Mouse (Mus musculus): ENCODE measurements around the gene Tmem50a. TPM values are rescaled to one million over a fixed set of nuclear protein-coding genes. Genes with fewer than 3 reads are reported as not detected.

The Tmem50a gene
- polyA plus RNA-seq, 1 experiment from 2014 or later = 176 TPM

DNA sequence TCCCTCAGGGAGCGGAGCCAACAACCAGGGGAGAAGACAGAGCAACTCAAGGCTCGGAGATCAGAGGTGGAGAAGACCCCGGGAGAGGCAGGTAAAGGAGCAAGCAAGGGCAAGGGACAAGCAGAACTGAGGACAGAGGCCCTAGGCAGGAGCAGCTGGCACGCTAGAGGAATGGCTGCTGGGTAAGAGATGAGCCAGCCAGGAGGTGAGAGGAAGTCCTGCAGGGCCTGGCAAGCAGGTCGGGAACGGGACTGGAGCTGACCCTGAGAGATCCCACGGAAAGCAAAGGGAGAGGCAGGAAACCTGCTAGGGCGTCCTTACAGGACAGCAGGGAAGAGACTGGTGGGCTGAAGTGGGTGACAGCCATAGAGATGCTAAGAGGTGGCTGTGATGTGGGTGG, 13.7 kb downstream of the Tmem50a start:
- WGBS = 97% methylated on average over 8 of the region's 8 CpGs
- H3K9ac ChIP-seq = no peak overlapping the region
- H3K36me3 ChIP-seq (ENCODE audit: poor library complexity, severe bottlenecking) = peaks cover 99% of the 10 kb centered on the region
- H3K27me3 ChIP-seq = no peaks in the 10 kb centered on the region
- H3K4me3 ChIP-seq = no peak overlapping the region
- H3K4me1 ChIP-seq = no peaks in the 10 kb centered on the region
- no peak for ATAC-seq
- no peak overlapping the region for H3K27ac ChIP-seq
- H3K9me3 ChIP-seq (replicated peaks) = no peaks in the 10 kb centered on the region
- H3K4me2 ChIP-seq = no peak overlapping the region

DNA sequence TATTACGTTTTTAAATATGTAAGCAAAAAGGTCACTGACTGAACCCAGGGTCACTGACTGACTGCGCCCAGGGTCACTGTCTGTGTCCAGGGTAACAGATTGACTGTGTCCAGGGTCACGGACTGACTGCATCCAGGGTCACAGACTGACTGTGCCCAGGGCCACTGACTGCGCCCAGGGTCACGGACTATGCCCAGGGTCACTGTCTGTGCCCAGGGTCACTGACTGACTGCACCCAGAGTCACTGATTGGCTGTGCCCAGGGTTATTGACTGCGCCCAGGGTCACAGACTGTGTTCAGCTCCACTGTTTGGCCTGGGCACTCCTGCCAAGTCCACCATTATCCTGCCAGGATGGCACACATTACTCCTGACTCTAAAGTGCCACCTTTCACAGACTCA, 17.6 kb downstream of the Tmem50a start:
- no peak overlapping the region for H3K27ac ChIP-seq
- peaks cover 73% of the 10 kb centered on the region for H3K36me3 ChIP-seq (ENCODE audit: poor library complexity, severe bottlenecking)
- no peak for ATAC-seq
- H3K9me3 ChIP-seq (replicated peaks) = no peaks in the 10 kb centered on the region
- no peak overlapping the region for H3K4me2 ChIP-seq
- no peaks in the 10 kb centered on the region for H3K27me3 ChIP-seq
- no peaks in the 10 kb centered on the region for H3K4me1 ChIP-seq
- no peak overlapping the region for H3K9ac ChIP-seq
- no peak overlapping the region for H3K4me3 ChIP-seq
- 91% methylated on average over 6 of the region's 6 CpGs for WGBS

DNA sequence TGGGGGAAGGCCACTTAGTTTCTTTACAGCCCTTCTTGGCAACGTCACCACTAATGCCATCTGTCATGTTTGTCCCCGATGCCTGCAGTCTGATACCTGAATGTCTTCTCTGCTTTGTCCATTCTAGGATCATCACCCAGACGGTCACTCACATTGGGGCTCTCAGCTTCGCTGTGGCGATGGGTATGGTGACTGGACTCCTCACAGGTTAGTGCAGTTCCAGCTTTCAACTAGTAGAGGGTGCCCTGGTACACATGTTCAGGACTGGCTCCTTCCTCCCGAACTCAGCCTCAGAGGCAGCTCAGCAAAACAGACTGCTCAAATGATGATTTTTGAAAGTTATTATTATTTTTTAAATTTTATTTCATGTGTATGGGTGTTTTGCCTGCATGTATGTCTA, 22.7 kb downstream of the Tmem50a start:
- H3K4me3 ChIP-seq = no peak overlapping the region
- ATAC-seq = no peak
- 81% methylated on average over 6 of the region's 6 CpGs for WGBS
- no peak overlapping the region for H3K4me2 ChIP-seq
- H3K9me3 ChIP-seq (replicated peaks) = no peaks in the 10 kb centered on the region
- no peaks in the 10 kb centered on the region for H3K4me1 ChIP-seq
- no peaks in the 10 kb centered on the region for H3K27me3 ChIP-seq
- no peak overlapping the region for H3K27ac ChIP-seq
- H3K36me3 ChIP-seq (ENCODE audit: poor library complexity, severe bottlenecking) = peaks cover 22% of the 10 kb centered on the region
- H3K9ac ChIP-seq = no peak overlapping the region

DNA sequence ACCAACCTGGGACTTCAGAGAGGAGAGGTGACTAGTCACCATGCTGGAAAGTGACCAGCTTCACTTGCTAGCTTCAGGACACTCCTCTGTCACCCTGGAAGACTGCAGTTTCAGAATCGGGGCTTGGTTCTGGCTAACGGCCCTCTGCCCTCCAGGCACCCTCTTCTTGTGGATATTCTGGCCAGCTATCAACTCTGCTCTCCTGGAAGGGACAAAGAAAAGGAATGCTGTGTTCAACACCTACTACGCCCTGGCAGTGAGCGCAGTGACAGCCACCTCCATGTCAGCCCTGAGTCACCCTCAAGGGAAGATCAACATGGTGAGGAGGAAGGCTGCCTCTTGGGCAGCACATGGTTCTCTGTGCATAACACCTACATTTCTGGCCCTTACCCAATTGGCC, 30.5 kb downstream of the Tmem50a start:
- 95% methylated on average over 4 of the region's 4 CpGs for WGBS
- H3K9me3 ChIP-seq (replicated peaks) = no peaks in the 10 kb centered on the region
- no peak for ATAC-seq

DNA sequence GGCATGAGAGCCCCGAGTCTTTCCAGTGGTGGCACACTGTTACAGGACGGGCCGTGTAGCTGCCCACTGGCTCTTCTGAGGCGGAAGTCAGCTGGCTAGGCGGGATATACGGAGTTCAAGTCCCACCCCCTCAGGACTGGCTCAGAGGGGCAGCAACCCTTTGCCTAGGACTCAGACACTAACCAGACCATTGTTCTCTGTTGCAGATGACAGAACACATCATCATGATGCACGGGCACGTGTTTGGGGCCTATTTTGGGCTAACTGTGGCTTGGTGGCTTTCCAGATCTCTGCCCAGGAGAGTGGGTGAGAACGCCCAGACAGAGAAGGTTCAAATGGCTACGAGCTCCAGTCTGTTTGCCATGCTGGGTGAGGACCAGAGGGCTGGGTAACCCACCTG, 31.0 kb downstream of the Tmem50a start:
- Histone ChIP-seq H3K4me1 (peaks cover 8% of the 10 kb centered on the region), H3K4me3 (no peak overlapping the region), H3K36me3 (ENCODE audit: poor library complexity, severe bottlenecking) (no peaks in the 10 kb centered on the region), H3K9me3 (replicated peaks) (no peaks in the 10 kb centered on the region), H3K27ac (no peak overlapping the region), H3K4me2 (no peak overlapping the region), H3K9ac (no peak overlapping the region), H3K27me3 (no peaks in the 10 kb centered on the region)
- WGBS = 90% methylated on average over 10 of the region's 10 CpGs
- ATAC-seq = no peak

More for the DNA sequence above, 30.5 kb downstream of the Tmem50a start:
- H3K4me1 ChIP-seq = peaks cover 7% of the 10 kb centered on the region
- H3K27ac ChIP-seq = no peak overlapping the region
- H3K27me3 ChIP-seq = no peaks in the 10 kb centered on the region
- H3K9ac ChIP-seq = no peak overlapping the region
- no peaks in the 10 kb centered on the region for H3K36me3 ChIP-seq (ENCODE audit: poor library complexity, severe bottlenecking)
- no peak overlapping the region for H3K4me2 ChIP-seq
- no peak overlapping the region for H3K4me3 ChIP-seq

DNA sequence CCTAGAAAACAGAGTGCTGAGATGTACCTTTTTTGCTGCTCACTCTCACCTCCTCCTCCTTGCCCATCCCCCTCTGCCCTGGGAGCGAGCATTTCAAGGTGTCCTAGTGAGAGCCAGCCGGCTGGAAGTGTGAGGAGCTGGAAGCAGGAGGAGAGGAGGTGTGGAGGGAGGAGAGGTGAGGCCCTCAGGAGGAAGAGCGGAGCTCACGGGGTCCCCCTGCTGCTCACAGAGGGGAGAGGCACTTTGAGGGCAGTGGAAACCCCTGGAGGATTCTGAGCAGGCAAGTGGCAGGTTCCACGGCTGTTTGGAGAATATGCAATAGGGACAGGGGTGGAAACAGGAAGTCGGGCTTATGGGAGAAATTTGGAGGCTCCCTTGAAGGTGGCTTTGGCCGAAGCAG, 31.6 kb downstream of the Tmem50a start:
- H3K4me1 ChIP-seq = peaks cover 8% of the 10 kb centered on the region
- no peaks in the 10 kb centered on the region for H3K9me3 ChIP-seq (replicated peaks)
- no peak overlapping the region for H3K4me3 ChIP-seq
- WGBS = 35% methylated on average over 7 of the region's 7 CpGs
- ATAC-seq = no peak
- no peak overlapping the region for H3K4me2 ChIP-seq
- no peaks in the 10 kb centered on the region for H3K36me3 ChIP-seq (ENCODE audit: poor library complexity, severe bottlenecking)
- H3K27me3 ChIP-seq = no peaks in the 10 kb centered on the region
- H3K9ac ChIP-seq = no peak overlapping the region
- H3K27ac ChIP-seq = no peak overlapping the region

DNA sequence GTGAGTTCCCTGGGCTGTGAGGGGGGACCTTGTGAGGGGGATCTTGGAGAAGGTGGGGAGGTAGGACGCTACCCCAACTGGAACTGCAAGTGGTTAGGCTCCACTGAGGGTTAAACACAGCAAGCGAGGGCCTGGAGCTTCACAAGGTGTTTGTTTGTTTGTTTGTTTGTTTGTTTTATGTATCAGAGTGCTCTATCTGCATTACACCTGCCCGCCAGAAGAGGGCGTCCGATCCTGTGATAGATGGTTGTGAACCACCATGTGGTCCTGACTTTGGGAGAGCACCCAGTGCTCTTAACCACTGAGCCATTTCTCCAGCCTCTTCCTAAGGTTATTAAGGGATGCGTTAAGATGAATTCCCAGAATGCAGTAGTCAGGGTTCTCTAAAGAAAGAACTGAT, 34.8 kb downstream of the Tmem50a start:
- Histone ChIP-seq H3K36me3 (ENCODE audit: poor library complexity, severe bottlenecking) (no peaks in the 10 kb centered on the region), H3K9me3 (replicated peaks) (no peaks in the 10 kb centered on the region), H3K4me1 (peaks cover 8% of the 10 kb centered on the region), H3K9ac (no peak overlapping the region), H3K27ac (no peak overlapping the region), H3K4me3 (no peak overlapping the region), H3K4me2 (peak overlapping the region; percentile 63), H3K27me3 (no peaks in the 10 kb centered on the region)
- WGBS = 30% methylated on average over 6 of the region's 6 CpGs
- no peak for ATAC-seq

DNA sequence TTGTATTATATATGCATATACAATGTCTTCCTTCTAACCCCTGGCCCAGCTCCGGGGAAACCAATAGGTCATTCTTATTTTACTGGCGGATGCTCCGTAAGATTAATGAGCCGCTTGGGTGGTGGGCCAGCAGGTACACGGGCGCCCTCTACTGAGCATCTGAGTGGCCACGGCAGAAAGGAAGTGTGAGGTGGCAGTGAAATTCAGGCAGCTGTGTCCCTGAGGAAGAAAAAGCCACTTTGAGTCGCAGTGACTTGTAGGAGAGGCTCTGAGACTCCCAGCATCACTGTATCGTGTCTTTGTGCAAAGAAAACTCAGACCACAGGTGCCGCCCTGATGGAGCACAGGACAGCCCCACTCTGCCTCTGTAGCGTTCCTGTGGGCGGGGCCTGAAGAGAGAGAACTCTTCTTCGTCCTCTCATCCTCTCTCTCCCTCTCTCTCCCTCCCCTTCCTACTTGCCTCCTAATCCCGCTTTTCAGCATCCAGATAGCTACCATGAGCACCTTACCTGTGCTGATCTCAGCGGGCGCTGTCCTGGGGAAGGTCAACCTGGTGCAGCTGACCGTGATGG, 35.3 kb downstream of the Tmem50a start:
- H3K4me1 ChIP-seq = peaks cover 8% of the 10 kb centered on the region
- H3K27me3 ChIP-seq = no peaks in the 10 kb centered on the region
- 2% methylated on average over 17 of the region's 17 CpGs for WGBS
- peak overlapping the region; percentile 63 for H3K4me2 ChIP-seq
- no peaks in the 10 kb centered on the region for H3K9me3 ChIP-seq (replicated peaks)
- H3K27ac ChIP-seq = no peak overlapping the region
- H3K9ac ChIP-seq = peak overlapping the region; percentile 55
- H3K4me3 ChIP-seq = peak overlapping the region; percentile 35
- no peak for ATAC-seq
- no peaks in the 10 kb centered on the region for H3K36me3 ChIP-seq (ENCODE audit: poor library complexity, severe bottlenecking)

DNA sequence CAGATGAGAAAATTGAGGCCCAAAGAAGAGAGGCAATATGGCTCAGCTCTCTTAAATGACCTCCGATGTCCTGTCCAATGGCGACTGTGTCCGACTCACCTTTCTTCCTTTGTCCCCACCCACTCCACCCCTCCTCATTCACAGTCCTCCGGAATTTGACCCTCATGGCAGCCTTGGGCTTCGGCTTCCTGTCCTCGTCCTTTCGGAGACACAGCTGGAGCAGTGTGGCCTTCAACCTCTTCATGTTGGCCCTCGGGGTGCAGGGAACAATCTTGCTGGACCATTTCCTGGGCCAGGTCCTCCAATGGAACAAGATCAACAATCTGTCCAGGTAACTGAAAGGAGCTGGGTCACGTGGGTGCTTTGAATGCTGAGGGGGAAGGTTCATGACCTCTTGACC, 38.7 kb downstream of the Tmem50a start:
- WGBS = 87% methylated on average over 9 of the region's 9 CpGs
- Histone ChIP-seq H3K27ac (no peak overlapping the region), H3K4me3 (no peak overlapping the region), H3K9ac (no peak overlapping the region), H3K9me3 (replicated peaks) (no peaks in the 10 kb centered on the region), H3K4me1 (peaks cover 8% of the 10 kb centered on the region), H3K27me3 (peaks cover 7% of the 10 kb centered on the region; the same call in 1 of the 2 replicates), H3K4me2 (no peak overlapping the region), H3K36me3 (ENCODE audit: poor library complexity, severe bottlenecking) (no peaks in the 10 kb centered on the region)
- ATAC-seq = no peak

DNA sequence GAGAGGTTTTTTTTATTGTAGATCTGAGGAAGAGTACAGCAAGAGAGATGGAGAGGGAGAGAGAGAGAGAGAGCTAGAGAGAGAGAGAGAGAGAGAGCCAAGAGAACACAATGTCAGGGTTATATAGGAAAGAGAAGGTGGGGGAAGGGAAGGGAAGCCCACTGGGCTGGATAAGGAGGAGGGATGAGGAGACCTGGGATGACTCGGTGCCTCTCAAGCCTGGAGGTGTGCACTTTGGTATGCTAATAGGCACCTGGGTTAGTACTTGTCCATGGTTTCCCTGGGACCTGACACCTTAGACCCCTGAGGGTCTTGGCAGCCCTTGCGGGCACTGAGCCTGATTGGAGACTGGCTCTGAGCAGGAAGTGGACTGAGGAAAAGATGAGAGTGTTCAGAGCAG, 42.9 kb downstream of the Tmem50a start:
- Histone ChIP-seq H3K4me1 (no peaks in the 10 kb centered on the region), H3K4me2 (no peak overlapping the region), H3K27ac (no peak overlapping the region), H3K9ac (no peak overlapping the region), H3K4me3 (no peak overlapping the region), H3K9me3 (replicated peaks) (no peaks in the 10 kb centered on the region), H3K36me3 (ENCODE audit: poor library complexity, severe bottlenecking) (no peaks in the 10 kb centered on the region), H3K27me3 (peaks cover 41% of the 10 kb centered on the region)
- ATAC-seq = no peak
- 61% methylated on average over 2 of the region's 2 CpGs for WGBS

DNA sequence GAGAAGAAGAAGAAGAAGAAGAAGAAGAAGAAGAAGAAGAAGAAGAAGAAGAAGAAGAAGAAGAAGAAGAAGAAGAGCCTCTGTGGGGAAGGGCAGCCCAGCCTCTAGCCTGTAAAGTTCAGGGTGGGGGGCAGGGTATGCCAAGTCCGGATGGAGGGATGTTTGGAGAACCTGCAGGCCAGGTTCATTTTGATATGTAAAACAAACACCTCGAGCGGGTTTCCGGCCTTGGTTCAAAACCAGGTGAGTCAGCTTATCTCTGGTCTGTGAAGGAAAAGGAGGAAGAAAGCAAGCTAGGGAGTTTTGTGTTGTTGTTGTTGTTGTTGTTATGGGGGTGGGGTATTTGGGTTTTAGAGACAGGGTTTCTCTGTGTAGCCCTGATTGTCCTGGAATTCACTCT, 43.3 kb downstream of the Tmem50a start:
- H3K27ac ChIP-seq = no peak overlapping the region
- no peaks in the 10 kb centered on the region for H3K36me3 ChIP-seq (ENCODE audit: poor library complexity, severe bottlenecking)
- no peak overlapping the region for H3K4me2 ChIP-seq
- H3K9me3 ChIP-seq (replicated peaks) = no peaks in the 10 kb centered on the region
- peaks cover 41% of the 10 kb centered on the region for H3K27me3 ChIP-seq
- 51% methylated on average over 4 of the region's 4 CpGs for WGBS
- no peak overlapping the region for H3K9ac ChIP-seq
- ATAC-seq = no peak
- H3K4me1 ChIP-seq = no peaks in the 10 kb centered on the region
- H3K4me3 ChIP-seq = no peak overlapping the region

DNA sequence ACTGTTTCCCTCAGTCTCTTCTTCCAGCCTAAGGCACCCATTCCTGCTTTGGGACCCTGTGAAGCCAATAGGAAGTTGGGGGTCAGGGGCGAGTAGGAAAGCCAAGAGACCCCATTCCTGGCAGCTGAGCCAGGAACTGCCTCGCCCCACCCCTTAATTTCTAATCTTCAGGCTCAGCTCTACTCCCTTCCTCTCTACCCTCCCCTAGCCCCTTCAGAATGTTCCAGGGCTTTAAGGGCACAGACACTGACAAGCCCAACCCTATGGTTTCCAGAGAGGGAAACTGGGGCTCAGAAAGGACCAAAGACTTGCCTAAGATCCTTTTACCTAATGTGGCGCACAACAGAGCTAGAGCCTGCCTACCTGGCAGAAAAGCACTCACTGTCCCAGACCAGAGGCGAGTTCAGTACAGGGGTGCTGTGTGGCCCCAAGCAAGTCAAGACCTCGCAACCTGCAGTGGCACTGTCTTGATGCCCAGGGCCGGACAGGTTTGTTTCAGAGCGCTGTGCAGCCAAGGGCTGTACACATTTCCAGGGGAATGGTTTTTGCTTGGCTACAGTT, 44.9 kb downstream of the Tmem50a start:
- 41% methylated on average over 7 of the region's 7 CpGs for WGBS
- no peaks in the 10 kb centered on the region for H3K4me1 ChIP-seq
- no peak overlapping the region for H3K4me3 ChIP-seq
- H3K27ac ChIP-seq = no peak overlapping the region
- no peak for ATAC-seq
- H3K36me3 ChIP-seq (ENCODE audit: poor library complexity, severe bottlenecking) = no peaks in the 10 kb centered on the region
- H3K27me3 ChIP-seq = peaks cover 41% of the 10 kb centered on the region
- no peaks in the 10 kb centered on the region for H3K9me3 ChIP-seq (replicated peaks)
- no peak overlapping the region for H3K4me2 ChIP-seq
- no peak overlapping the region for H3K9ac ChIP-seq

DNA sequence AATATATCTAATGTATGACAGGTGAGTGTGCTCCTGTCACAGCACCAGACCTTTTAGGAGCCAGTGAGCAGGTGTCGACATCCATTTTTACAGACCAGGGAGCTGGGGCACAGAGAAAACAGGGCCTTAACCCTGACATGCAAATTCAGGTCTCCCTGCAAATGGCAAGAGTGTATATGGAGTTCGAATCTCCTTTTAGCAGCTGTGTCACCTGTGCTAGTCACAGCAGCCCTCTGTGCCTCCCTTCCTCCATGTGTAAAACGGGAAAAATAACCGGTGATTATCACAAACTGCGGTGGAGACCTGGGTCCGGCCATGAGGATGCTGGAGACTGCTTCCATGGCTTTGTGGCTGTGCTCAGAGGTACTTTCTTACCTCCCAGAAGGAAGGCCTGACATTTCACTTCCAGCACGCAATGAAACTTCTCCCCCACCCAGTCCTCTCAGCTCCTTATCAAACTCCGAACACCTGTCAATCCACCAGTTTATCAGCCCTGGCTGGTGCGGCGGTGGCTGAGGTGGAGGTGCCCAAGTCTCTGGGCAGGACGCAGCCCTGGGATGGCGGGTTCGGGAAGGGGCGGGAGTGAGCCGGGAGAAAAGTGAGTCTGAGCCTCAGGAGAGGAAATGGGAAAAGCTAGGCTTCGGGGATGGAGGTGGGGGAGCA, 45.6 kb downstream of the Tmem50a start:
- no peak overlapping the region for H3K9ac ChIP-seq
- no peaks in the 10 kb centered on the region for H3K9me3 ChIP-seq (replicated peaks)
- no peaks in the 10 kb centered on the region for H3K36me3 ChIP-seq (ENCODE audit: poor library complexity, severe bottlenecking)
- no peak overlapping the region for H3K4me3 ChIP-seq
- H3K27ac ChIP-seq = no peak overlapping the region
- WGBS = 12% methylated on average over 16 of the region's 16 CpGs
- H3K4me2 ChIP-seq = no peak overlapping the region
- H3K27me3 ChIP-seq = peaks cover 41% of the 10 kb centered on the region
- H3K4me1 ChIP-seq = no peaks in the 10 kb centered on the region
- no peak for ATAC-seq
